Mouse (Mus musculus) embryonic fibroblast, embryonic 13.5 days (primary cell): ENCODE results near the gene Prpf40a.

Experiments used
- CTCF ChIP-seq: IDR thresholded peaks from 2 replicates; pipeline ENCODE4 v1.5.1; 2011; ENCODE audit warnings: mild to moderate bottlenecking, control low read depth, low read length, moderate library complexity, borderline replicate concordance; ENCODE audit not compliant: insufficient read depth
- POLR2A ChIP-seq: IDR thresholded peaks from 2 replicates; pipeline ENCODE4 v1.6.1; 2011; ENCODE audit warnings: low read depth, mild to moderate bottlenecking, control low read depth, low read length, moderate library complexity

DNA sequence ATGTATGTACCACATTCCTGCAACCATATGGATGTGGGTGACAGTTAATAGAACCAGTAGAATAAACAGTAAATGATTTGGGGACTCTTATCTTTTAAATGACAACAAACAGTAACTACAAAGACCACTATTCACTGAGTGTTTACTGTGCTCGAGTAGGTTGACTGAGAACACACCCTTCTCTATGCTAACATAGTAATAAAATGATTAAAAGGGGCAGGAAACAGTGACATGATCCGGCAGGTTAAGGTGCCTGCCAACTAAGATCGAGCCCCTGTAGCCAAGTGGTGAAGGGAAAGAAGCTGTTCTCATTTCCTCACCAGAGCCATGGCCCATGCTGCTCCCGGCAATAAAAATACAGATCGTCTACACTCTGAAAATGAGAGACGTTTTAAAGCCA is 62.0 kb downstream of the Prpf40a start:
- no peak for TF ChIP-seq POLR2A
- no peak for TF ChIP-seq CTCF
